Mouse (Mus musculus) inflammation-experienced regulatory T-cells, adult 16 weeks (primary cell): ENCODE results near the gene Prdm9. TPM values are rescaled to one million over a fixed set of nuclear protein-coding genes. Genes with fewer than 3 reads are reported as not detected.

Experiments
- polyA plus RNA-seq: library from polyadenylated mRNA; unstranded; fragments of 100-300 nt; shearing (Covaris generic); gene quantifications from one replicate; pipeline ENCODE4 v1.2.1, GENCODE M21; 2017

The Prdm9 gene
- polyA plus RNA-seq, result 9.8 TPM

DNA sequence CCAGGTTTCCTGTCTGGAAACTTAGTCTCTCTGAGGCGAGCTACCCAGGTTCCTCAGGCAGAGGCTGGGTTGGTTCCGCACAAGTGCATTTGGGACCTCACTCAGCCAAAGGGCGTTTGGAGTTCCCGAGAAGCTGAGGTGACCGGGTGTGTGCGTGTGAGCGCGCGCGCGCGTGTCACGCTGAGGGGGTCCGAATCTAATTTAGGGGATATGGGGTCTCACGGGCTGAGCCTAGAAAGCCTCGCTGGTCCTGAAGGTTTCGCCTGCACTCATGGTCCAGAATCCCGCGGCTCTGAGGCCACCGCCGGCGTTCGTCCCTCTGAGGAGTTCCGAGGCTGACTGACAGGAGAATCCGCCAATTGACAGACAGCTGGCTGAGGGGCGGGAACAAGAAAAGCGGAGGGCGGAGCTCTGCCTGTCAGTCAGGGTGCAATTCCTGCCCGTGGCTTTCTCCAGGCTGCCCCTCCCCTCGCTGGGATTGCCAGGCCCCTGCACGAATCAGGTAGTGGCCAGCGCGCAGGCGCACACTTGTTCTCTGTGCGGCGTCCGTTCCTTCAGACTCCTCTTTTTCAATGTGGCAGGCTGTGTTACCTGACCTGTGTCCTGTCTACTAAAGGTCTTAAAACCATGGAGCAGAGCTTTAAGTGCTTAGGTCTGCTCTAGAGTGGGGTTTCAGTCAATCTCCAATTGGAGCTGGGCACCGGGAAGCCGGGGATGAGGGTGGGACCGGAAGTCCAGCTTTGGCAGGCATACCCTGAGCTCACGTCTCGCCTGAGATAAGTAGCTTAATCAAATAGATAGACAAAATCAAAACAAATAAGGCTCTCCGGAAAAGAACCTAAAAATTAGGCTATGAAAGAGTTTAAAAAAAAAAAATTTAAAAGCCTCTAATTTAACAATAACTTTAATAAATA, at the start of gene Prdm9:
Prdm9 (minus strand) TSS at position 341 of the 914 bp plus-strand sequence.

DNA sequence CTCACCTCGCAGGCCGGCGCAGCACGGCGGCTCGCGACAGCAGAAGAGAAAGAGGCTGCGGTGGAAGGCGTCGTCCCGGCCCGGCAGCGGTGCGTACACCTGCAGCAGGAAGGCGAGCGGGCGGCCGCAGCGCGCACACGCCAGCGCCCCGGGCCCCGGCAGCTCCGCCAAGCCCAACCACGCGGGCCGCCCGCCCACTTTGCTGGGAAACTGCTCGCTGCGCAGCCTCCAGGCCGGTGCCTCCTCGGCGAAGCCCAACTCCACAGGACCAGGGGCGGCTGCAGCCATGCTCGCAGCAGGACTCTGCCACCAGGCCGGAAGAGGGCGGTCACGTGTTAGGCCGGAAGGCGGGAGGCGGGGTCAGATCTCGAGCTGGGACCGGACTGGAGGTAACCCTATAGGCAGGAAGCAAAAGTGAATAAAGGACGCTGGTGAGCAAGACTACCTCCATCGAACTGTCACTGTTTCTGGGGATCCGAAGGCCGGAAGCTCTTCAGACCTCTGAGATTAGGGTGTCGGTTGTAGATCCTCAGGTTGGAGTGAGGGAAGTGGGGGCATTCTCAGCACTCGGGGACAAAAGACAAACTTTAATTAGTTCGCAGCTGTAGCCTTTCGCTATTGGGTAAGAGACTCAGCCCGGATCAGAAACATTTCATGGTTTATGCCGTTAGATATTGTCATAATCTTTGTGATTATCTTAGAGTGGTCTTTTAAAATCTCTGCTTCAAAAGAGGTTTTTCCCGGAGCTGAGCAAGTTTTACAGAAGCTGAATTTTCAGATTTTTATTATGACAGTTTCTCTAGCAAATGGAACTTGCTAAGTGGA, 37.0 kb downstream of the Prdm9 start, which contains the start of gene Pdcd2:
Pdcd2 (minus strand) TSS at position 316 of the 825 bp plus-strand sequence.

DNA sequence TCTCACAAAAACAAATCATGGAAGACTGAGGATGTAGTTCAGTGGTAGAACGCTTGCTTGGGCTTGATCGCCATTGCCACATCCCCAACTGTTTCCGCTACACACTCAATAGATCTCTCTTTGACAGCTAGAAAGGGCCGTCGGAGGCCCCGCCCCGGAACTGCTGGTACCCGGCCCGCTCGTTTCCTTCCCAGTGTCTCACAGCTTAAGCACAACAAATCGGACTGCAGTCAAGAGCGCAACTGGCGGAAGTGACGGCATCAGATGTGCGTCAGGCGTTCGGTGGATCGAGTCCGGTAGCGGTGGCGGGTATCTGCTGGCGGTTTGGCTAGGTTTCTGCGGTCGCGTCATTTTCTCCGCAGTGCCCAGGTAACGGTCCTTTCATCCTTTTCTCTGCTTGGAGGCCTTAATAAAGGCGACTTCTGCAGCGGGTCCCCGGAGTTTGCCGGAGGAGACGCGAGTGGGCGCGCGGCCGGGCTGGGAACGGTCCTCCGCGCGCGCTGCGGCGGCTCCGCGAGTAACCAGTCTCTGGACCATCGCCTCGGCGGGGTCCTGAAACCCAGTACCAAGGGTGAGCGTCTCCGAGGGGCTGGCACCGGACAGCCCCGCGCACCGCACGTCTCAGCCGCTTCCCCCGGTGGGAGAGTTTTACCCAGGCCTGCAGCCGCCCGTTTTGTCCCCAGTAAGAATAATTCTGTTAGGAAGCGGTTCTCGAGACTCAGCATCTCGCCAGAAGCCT, 64.3 kb downstream of the Prdm9 start, which contains the start of the genes Psmb1 and Tbp:
Psmb1 (minus strand) TSS at position 96 of the 739 bp plus-strand sequence.
Tbp (plus strand) TSS at position 233 of the 739 bp plus-strand sequence.

Other genes starting within 250 kb of the Prdm9 start
- 0.43 TPM for gene Dll1, start 187.5 kb downstream of the Prdm9 start, polyA plus RNA-seq
- gene Fam120b, start 168.2 kb downstream of the Prdm9 start, polyA plus RNA-seq, result 65.5 TPM
- 273 TPM for gene Psmb1, start 64.6 kb downstream of the Prdm9 start, polyA plus RNA-seq
- 60.0 TPM for gene Tbp, start 64.5 kb downstream of the Prdm9 start, polyA plus RNA-seq
- 31.6 TPM for gene Pdcd2, start 37.1 kb downstream of the Prdm9 start, polyA plus RNA-seq
- gene Chd1, start 140.6 kb upstream of the Prdm9 start, polyA plus RNA-seq, result 14.9 TPM